Mouse (Mus musculus) brain, embryonic 14.5 days (tissue): ENCODE measurements around the gene Fam92b. TPM values are rescaled to one million over a fixed set of nuclear protein-coding genes. Genes with fewer than 3 reads are reported as not detected.
A peak's percentile ranks its signal among the peaks of the same experiment; 100 is the strongest.

Source experiments
- DNase-seq: peaks from one replicate; pipeline ENCODE4 v3.0.0-alpha.2; 2011; ENCODE audit warnings: low read depth
- CTCF ChIP-seq: fragments of 200-500 bp; IDR thresholded peaks from 2 replicates; pipeline ENCODE4 v1.5.1; 2012; ENCODE audit warnings: inconsistent platforms, mild to moderate bottlenecking, moderate library complexity, borderline replicate concordance; ENCODE audit not compliant: insufficient read depth, insufficient read length; ENCODE audit errors: extremely low read depth
- POLR2A ChIP-seq: fragments of 200-500 bp; IDR thresholded peaks from 2 replicates; pipeline ENCODE4 v1.6.1; 2012; ENCODE audit warnings: mild to moderate bottlenecking, inconsistent platforms, borderline replicate concordance; ENCODE audit not compliant: poor library complexity, insufficient read depth, insufficient read length, severe bottlenecking; ENCODE audit errors: extremely low read depth
- polyA plus RNA-seq: library from polyadenylated mRNA; depleted of rRNA; stranded (reverse); fragments of >200 nt; gene quantifications from 2 replicates; pipeline ENCODE4 v1.2.3, GENCODE M21; 2012

The Fam92b gene
- polyA plus RNA-seq, 1 experiment, result 1.3 TPM

- TF ChIP-seq POLR2A, result no peak
- no peak for TF ChIP-seq CTCF
- peak; percentile 81 for DNase-seq
Observed at GRCm38 (mm10) chr8:120184850-120185792, 7.9 kb upstream of the Fam92b start.

GRCm38 (mm10) chr8:120184366-120184765 lies 7.1 kb upstream of the Fam92b start:
- no peak for TF ChIP-seq POLR2A
- TF ChIP-seq CTCF, result no peak

GRCm38 (mm10) chr8:120181861-120182414 lies 4.7 kb upstream of the Fam92b start:
- no peak for TF ChIP-seq POLR2A
- no peak for DNase-seq

More at GRCm38 (mm10) chr8:120184366-120184765, 7.1 kb upstream of the Fam92b start:
- peak; percentile 74 for DNase-seq

- DNase-seq, result no peak
Observed at GRCm38 (mm10) chr8:120181274-120181673, 4.0 kb upstream of the Fam92b start.

GRCm38 (mm10) chr8:120180445-120180970 lies 3.2 kb upstream of the Fam92b start:
- no peak for TF ChIP-seq POLR2A
- no peak for TF ChIP-seq CTCF
- DNase-seq, result peak; percentile 67

More at GRCm38 (mm10) chr8:120181274-120181673, 4.0 kb upstream of the Fam92b start:
- no peak for TF ChIP-seq POLR2A
- TF ChIP-seq CTCF, result no peak

GRCm38 (mm10) chr8:120179027-120179431 lies 1.8 kb upstream of the Fam92b start:
- DNase-seq, result peak; percentile 94
- no peak for TF ChIP-seq POLR2A
- peak; percentile 91 for TF ChIP-seq CTCF

GRCm38 (mm10) chr8:120178124-120178514 lies 853 bp upstream of the Fam92b start:
- no peak for DNase-seq
- TF ChIP-seq POLR2A, result no peak
- no peak for TF ChIP-seq CTCF

GRCm38 (mm10) chr8:120176605-120177004 lies 661 bp downstream of the Fam92b start:
- DNase-seq, result peak; percentile 75
- no peak for TF ChIP-seq POLR2A
- TF ChIP-seq CTCF, result no peak

- DNase-seq, result no peak
Observed at GRCm38 (mm10) chr8:120174606-120175005, 2.7 kb downstream of the Fam92b start.

GRCm38 (mm10) chr8:120173195-120173594 lies 4.1 kb downstream of the Fam92b start:
- DNase-seq, result no peak
- TF ChIP-seq CTCF (no peak), POLR2A (no peak)

More at GRCm38 (mm10) chr8:120174606-120175005, 2.7 kb downstream of the Fam92b start:
- TF ChIP-seq POLR2A (no peak), CTCF (no peak)

GRCm38 (mm10) chr8:120169119-120169518 lies 8.1 kb downstream of the Fam92b start:
- DNase-seq, result no peak
- no peak for TF ChIP-seq CTCF
- no peak for TF ChIP-seq POLR2A
